Mouse (Mus musculus) urinary bladder, postnatal 0 days (tissue): ENCODE data around the gene Zfp358. TPM values are rescaled to one million over a fixed set of nuclear protein-coding genes. Genes with fewer than 3 reads are reported as not detected.

Experiments used
- polyA plus RNA-seq: library from polyadenylated mRNA; unstranded; fragments of >200 nt; fragmentation: Nextera tagmentation; extraction: Ambion mirVana; gene quantifications from 2 replicates; pipeline ENCODE4 v1.2.1, GENCODE M21; 2015

The Zfp358 gene
- 17.3 and 18.6 TPM in 2 replicates for polyA plus RNA-seq

DNA sequence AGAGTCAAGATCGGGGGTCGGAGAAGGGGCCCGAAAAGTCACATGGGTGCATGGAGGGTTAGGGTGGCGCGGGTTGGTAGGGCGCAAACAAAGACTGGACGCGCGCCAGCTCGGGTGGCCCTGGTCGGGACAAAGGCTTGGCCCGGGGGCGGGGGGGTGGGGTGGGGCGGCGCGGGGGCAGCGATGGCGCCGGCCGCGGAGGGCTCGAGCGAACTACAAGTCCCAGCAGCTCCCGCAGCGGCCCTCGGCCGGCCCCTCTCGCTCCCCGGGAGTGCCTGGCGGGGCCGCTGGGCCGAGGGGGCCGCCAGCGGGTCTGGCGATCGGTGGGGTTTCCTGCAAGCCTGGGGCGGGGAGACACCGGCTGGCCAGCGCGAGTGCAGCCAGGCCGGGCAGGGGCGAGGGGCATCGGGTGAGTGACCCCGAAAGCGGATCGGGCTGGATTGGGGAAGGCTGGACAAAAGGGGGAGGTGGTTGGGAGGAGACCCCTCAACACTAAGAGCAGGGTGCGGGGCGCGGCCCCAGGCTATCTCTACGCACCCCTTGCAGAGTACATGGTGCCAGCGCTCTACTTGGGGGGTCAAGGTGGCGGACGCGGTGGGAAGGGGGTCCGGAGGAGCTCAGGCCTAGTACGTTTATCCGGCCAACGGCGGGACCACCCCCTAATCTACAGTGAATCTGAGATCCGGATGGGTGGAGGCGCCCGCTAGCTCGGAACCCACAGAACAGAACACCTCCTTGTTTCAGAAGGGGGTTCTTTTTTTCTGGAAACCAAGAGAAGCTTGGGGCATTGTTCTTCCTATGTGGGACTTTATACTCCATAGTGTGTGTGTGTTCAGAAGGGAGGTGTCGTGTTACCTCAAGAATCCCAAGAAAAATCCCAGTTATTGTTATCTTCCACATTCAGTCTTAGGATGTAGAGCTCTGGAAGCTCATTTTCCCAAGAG is at the start of gene Zfp358:
TSS of gene Zfp358 (plus strand) at position 238 of the 944 bp plus-strand sequence.

DNA sequence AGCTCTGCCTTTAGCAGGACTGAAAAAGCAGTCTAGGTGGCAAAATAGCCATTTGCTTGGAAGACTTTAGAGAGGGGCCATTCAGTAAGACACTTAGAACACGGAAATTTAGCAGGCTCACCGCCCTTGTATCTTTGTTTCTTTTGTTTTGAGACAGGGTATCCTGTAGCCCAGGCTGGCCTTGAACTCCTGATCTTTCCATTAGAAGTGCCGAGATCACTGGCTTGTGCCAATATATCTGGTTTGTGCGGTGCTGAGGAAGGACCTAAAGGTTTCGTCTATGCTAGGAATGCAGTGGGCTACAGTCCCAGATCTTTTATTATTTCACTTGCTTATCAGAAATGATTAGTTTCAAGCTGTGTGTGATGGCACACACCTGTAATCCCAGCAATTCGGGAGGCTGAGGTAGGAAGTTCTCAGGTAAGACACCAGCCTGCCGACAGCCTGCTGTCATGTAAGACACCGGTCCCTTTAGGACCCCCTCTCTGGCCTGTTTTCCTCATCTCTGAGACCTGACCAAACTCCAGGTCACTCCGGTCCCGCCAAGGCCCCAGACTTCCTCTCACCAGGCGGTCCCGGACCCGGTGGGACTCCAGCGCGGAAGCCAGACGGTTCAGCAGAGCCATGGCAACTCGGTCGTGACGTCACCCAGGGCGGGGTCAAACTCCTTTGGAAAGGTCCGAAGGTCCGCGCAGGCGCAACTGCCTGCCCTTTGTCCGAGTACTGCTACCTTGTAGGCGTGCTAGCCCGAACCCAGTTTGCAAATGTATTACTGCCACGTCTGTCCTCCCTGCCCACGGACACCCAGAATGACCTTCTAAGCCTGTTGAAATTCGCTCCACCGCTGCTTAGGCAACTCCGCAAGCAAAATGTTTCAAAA is 25.7 kb upstream of the Zfp358 start, which contains the start of gene Pex11g:
TSS of gene Pex11g (minus strand) at position 675 of the 880 bp plus-strand sequence.

DNA sequence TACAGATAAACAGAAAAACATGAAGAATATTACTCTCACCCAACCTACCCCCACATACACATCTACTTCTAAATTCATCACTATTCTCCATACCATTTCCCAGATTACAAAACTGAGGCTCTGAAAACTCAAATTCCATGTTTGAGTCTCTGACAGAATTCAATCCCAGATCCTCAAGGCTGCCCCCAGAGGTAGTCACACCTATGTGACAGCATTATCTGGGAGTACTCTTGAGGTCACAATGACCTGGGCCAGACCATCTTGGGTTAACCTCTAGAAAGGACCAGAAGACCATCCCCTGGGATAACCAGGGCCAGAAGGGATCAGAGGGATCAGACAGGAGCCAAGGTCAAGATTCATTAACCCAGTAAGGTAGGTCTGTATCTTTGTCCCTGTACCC is 22.4 kb upstream of the Zfp358 start, which contains the start of gene Tex45:
TSS of gene Tex45 (plus strand) at position 301 of the 400 bp plus-strand sequence.

DNA sequence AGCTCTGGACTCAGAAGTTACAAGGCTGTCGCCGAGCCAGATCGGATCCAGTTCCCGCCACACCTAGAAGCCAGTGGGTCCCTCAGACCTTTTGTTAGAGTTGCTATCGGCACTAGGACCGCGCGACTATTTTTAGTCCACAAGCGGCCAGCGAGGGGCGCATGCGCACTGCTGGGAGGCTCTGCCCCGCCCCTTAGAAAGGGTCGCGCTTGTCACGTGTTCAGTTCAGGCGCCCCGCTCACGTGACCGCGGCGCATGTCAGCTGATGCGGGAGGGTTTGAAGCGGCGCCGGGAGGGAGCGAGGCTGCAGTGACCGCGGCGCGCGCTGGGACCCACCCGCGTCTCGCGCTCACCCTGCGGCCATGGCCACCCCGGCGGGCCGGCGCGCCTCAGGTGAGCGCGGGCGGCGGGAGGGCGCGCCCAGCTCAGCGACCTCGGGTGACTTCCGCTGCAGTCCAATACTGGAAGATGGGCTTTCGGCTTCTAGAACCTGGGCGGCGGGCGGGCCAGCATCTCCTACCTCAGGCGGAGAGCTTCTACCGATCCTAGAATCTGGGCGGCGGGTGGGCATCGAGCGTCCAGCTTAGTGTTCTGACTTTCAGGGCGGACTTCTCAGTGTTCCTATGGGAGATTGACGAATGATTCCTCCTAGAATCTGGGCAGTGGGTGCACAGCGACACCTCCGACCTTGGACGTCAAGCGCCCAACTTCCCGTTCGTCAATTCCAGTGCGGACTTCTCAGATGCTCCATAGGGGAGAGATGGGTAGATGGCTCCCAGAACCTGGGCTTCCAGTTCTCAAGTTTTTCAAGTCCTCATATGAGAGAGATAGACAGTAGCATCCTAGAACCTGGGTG is 7.5 kb downstream of the Zfp358 start, which contains the start of gene Mcoln1:
TSS of gene Mcoln1 (plus strand) at position 223 of the 856 bp plus-strand sequence.

DNA sequence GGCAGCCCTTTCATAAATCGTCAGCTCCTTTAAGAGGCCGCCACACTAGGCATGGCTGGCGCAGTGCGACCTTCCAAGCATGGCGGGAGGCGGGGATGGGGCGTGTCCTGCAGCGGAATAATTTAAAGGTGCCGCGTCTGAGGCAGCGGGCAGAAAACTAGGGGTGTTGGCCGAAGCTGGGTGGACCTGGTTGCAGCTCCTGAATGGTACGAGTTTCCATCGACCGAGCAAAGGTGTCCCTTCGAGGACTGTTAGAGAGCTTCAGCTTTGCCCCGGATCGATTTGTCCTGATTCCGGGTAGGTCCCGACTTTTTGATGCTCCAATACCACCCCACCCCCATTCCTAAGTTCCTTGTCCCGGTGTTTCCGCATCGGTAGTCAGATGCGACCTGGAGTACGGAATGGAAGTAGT is 22.3 kb downstream of the Zfp358 start, which contains the start of gene Pnpla6:
TSS of gene Pnpla6 (plus strand) at position 125 of the 412 bp plus-strand sequence.

Other genes with a start within 250 kb of the Zfp358 start
- 22.4 TPM in 2 replicates for gene Insr, start 213.5 kb upstream of the Zfp358 start, polyA plus RNA-seq
- 0.12 and 0.21 TPM in 2 replicates for gene A430078G23Rik, start 139.7 kb upstream of the Zfp358 start, polyA plus RNA-seq
- 7.6 and 9.2 TPM in 2 replicates for gene Arhgef18, start 100.1 kb upstream of the Zfp358 start, polyA plus RNA-seq
- 5.5 and 7.1 TPM in 2 replicates for gene Pex11g, start 25.5 kb upstream of the Zfp358 start, polyA plus RNA-seq
- gene Tex45, start 22.3 kb upstream of the Zfp358 start, polyA plus RNA-seq, result 0.10 TPM in 1 of 2 replicates, not detected in the other
- 30.1 and 32.9 TPM in 2 replicates for gene Mcoln1, start 7.3 kb downstream of the Zfp358 start, polyA plus RNA-seq
- gene Pnpla6, start 22.2 kb downstream of the Zfp358 start, polyA plus RNA-seq, result 17.0 and 17.4 TPM in 2 replicates
- 0.25 TPM in 1 of 2 replicates, not detected in the other for gene C330021F23Rik, start 74.9 kb downstream of the Zfp358 start, polyA plus RNA-seq
- gene Camsap3, start 94.2 kb downstream of the Zfp358 start, polyA plus RNA-seq, result 4.9 and 5.3 TPM in 2 replicates
- gene Xab2, start 128.2 kb downstream of the Zfp358 start, polyA plus RNA-seq, result 24.4 and 25.8 TPM in 2 replicates
- 104 and 109 TPM in 2 replicates for gene Pet100, start 128.4 kb downstream of the Zfp358 start, polyA plus RNA-seq
- gene Pcp2, start 132.4 kb downstream of the Zfp358 start, polyA plus RNA-seq, result not detected in 2 replicates
- 72.6 and 85.6 TPM in 2 replicates for gene Stxbp2, start 137.8 kb downstream of the Zfp358 start, polyA plus RNA-seq
- not detected in 2 replicates for gene Retn, start 162.6 kb downstream of the Zfp358 start, polyA plus RNA-seq
- 0.69 and 7.5 TPM in 2 replicates for gene Mcemp1, start 172.6 kb downstream of the Zfp358 start, polyA plus RNA-seq
- gene Fcor, start 179.2 kb downstream of the Zfp358 start, polyA plus RNA-seq, result 3.4 and 8.5 TPM in 2 replicates
- gene Trappc5, start 183.2 kb downstream of the Zfp358 start, polyA plus RNA-seq, result 23.6 and 24.4 TPM in 2 replicates
- 0.08 TPM in 1 of 2 replicates, not detected in the other for gene Fcer2a, start 201.0 kb downstream of the Zfp358 start, polyA plus RNA-seq
- gene Clec4g, start 227.5 kb downstream of the Zfp358 start, polyA plus RNA-seq, result 0.10 and 0.37 TPM in 2 replicates